ENCODE assay signal across 23 mouse cellular contexts in genomic region chr6:101352626-101353025, GRCm38 (mm10). TPM values are rescaled to one million over a fixed set of nuclear protein-coding genes. Genes with fewer than 3 reads are reported as not detected.
A peak's percentile ranks its signal among the peaks of the same experiment; 100 is the strongest.
DNase-seq lines count a peak whose midpoint lies in the region; ATAC-seq and TF ChIP-seq lines count a peak whose summit lies in the region.
"Had no signal": no experiment of that assay in that cellular context is flagged by ENCODE, and none has a peak within 500 bp of the region (broad histone marks: within the 10 kb centered on the region; RNA-seq: fewer than 3 reads in every experiment).

No protein-coding gene starts in this region.

- peaks cover 2% of the 10 kb centered on the region; the same call in 1 of the 2 replicates for H3K36me3 ChIP-seq in heart, embryonic 13.5 days
- peaks cover 8% of the 10 kb centered on the region; the same call in 1 of the 2 replicates for H3K36me3 ChIP-seq in intestine, embryonic 14.5 days (ENCODE audit: control insufficient read depth, insufficient read depth, low read length)
- no peaks in the 10 kb centered on the region; the same call in 1 of the 2 replicates for H3K36me3 ChIP-seq in intestine, postnatal 0 days (ENCODE audit: control insufficient read depth, insufficient read depth)
- H3K36me3 ChIP-seq: G1E had no signal

- no peaks in the 10 kb centered on the region for H3K27me3 ChIP-seq in heart, embryonic 13.5 days (replicated peaks)
- no peaks in the 10 kb centered on the region for H3K27me3 ChIP-seq in intestine, embryonic 14.5 days (replicated peaks; ENCODE audit: control insufficient read depth, insufficient read depth, low read length)
- H3K27me3 ChIP-seq in intestine, postnatal 0 days (replicated peaks; ENCODE audit: control insufficient read depth, insufficient read depth, low read length) = no peaks in the 10 kb centered on the region

- WGBS in heart, embryonic 13.5 days = 72% methylated on average over 10 of the region's 10 CpGs
- WGBS in intestine, embryonic 14.5 days = 52% methylated on average over 10 of the region's 10 CpGs
- 69% methylated on average over 10 of the region's 10 CpGs for WGBS in intestine, postnatal 0 days

- TF ChIP-seq CTCF in intestine, postnatal 0 days (IDR thresholded peaks at IDR 0.05; ENCODE audit: low read depth) = no peak
- TF ChIP-seq CTCF in brain, embryonic 14.5 days (IDR thresholded peaks at IDR 0.05; ENCODE audit: borderline replicate concordance, extremely low read depth, insufficient read depth, insufficient read length) = no peak

- no peaks in the 10 kb centered on the region for H3K9me3 ChIP-seq in heart, embryonic 13.5 days
- no peaks in the 10 kb centered on the region for H3K9me3 ChIP-seq in intestine, embryonic 14.5 days (ENCODE audit: control insufficient read depth, low read length)
- H3K9me3 ChIP-seq in intestine, postnatal 0 days (ENCODE audit: control insufficient read depth) = no peaks in the 10 kb centered on the region

- H3K4me1 ChIP-seq in heart, embryonic 13.5 days = peaks cover 76% of the 10 kb centered on the region
- peaks cover 42% of the 10 kb centered on the region for H3K4me1 ChIP-seq in intestine, embryonic 14.5 days (replicated peaks; ENCODE audit: control insufficient read depth, insufficient read depth, low read length)
- no peaks in the 10 kb centered on the region for H3K4me1 ChIP-seq in intestine, postnatal 0 days (replicated peaks; ENCODE audit: control insufficient read depth, insufficient read depth, low read length)

- no peak overlapping the region for H3K4me2 ChIP-seq in heart, embryonic 13.5 days
- no peak overlapping the region for H3K4me2 ChIP-seq in intestine, embryonic 14.5 days (ENCODE audit: low read length)
- no peak overlapping the region for H3K4me2 ChIP-seq in intestine, postnatal 0 days (replicated peaks; ENCODE audit: low read depth)
- H3K4me2 ChIP-seq: hindbrain, embryonic 14.5 days had no signal

- no peak overlapping the region for H3K4me3 ChIP-seq in heart, embryonic 13.5 days
- no peak overlapping the region for H3K4me3 ChIP-seq in intestine, embryonic 14.5 days (ENCODE audit: low read depth, low read length)
- H3K4me3 ChIP-seq in intestine, postnatal 0 days (ENCODE audit: low read depth, low read length) = no peak overlapping the region
- H3K4me3 ChIP-seq: layer of hippocampus, adult 2 months had no signal

- TF ChIP-seq POLR2A in brain, embryonic 14.5 days (IDR thresholded peaks at IDR 0.05; ENCODE audit: borderline replicate concordance, extremely low read depth, insufficient read depth, insufficient read length, poor library complexity, severe bottlenecking) = no peak

- no peak for DNase-seq in heart, adult 8-10 months (ENCODE audit: low spot score)
- DNase-seq in intestine, embryonic 14.5 days (ENCODE audit: low spot score) = no peak
- DNase-seq in brain, embryonic 14.5 days (ENCODE audit: low read depth) = peak; percentile 44
- peak; percentile 49 for DNase-seq in lung, postnatal 36 days
- no peak for DNase-seq in cerebellum, postnatal 36 days
- no peak for DNase-seq in cerebellum, postnatal 25 days
- DNase-seq: adrenal gland, postnatal 25 days; cerebellum, adult 18-20 months; gastrocnemius, postnatal 25 days; kidney, adult 18-20 months; left cerebral cortex, postnatal 4 days; liver; right cerebral cortex, postnatal 14 days; thymus, postnatal 14 days had no signal

- ATAC-seq in heart, embryonic 13.5 days (ENCODE audit: extremely low read depth, insufficient number of reproducible peaks, low FRiP score, low TSS enrichment) = no peak
- no peak for ATAC-seq in intestine, embryonic 14.5 days (replicated peaks; ENCODE audit: low FRiP score, low TSS enrichment, low read depth)
- no peak for ATAC-seq in intestine, postnatal 0 days
- ATAC-seq: forebrain, embryonic 14.5 days had no signal

- 0 out of 2 replicates have a peak overlapping the region, but pooled peaks have one; percentile 7 for H3K9ac ChIP-seq in heart, embryonic 13.5 days
- H3K9ac ChIP-seq in intestine, embryonic 14.5 days (ENCODE audit: low read length) = no peak overlapping the region
- H3K9ac ChIP-seq in intestine, postnatal 0 days (ENCODE audit: low read depth, low read length) = no peak overlapping the region
- H3K9ac ChIP-seq: hindbrain, embryonic 14.5 days had no signal

- H3K27ac ChIP-seq in heart, embryonic 13.5 days (replicated peaks) = peak overlapping the region; percentile 87
- H3K27ac ChIP-seq in intestine, embryonic 14.5 days (ENCODE audit: low read depth) = 0 out of 2 replicates have a peak overlapping the region, but pooled peaks have one; percentile 18
- H3K27ac ChIP-seq in intestine, postnatal 0 days (ENCODE audit: low read depth, low read length) = no peak overlapping the region
- H3K27ac ChIP-seq: hindbrain, embryonic 14.5 days; kidney, postnatal 0 days; layer of hippocampus, adult 2 months had no signal

RNA-seq across cellular contexts. Expression of gene Pdzrn3, which starts 25.1 kb away (rescaled TPM):
- polyA plus RNA-seq in heart, embryonic 13.5 days (2015; fragmentation: Nextera tagmentation; extraction: Ambion mirVana) = 9.7 and 9.8 TPM in 2 replicates
- total RNA-seq in heart, adult 8-10 months (2022) = 10 to 100 TPM; 25.9 to 30.4 (median 28.3) TPM
- polyA plus RNA-seq in intestine, embryonic 14.5 days (2014; fragmentation: Nextera tagmentation; extraction: Ambion mirVana) = 16.5 and 19.0 TPM in 2 replicates
- 5.3 and 5.5 TPM in 2 replicates for polyA plus RNA-seq in intestine, postnatal 0 days (2015; fragmentation: Nextera tagmentation; extraction: Ambion mirVana)
- 27.6 and 40.4 TPM in 2 replicates for polyA plus RNA-seq in brain, embryonic 14.5 days (2012; rRNA removed)
- total RNA-seq: megakaryocyte-erythroid progenitor cell, adult 5-6 weeks; neutrophil, adult 5-6 weeks had no signal
- polyA plus RNA-seq: G1E had no signal

Comparison
In these comparisons a context has a peak if more than half of its experiments do, and no peak if none do; other contexts are left out.
1. DNase-seq: peak in brain, embryonic 14.5 days (single experiment) and lung, postnatal 36 days (single experiment); none in heart, adult 8-10 months (single experiment), intestine, embryonic 14.5 days (single experiment), cerebellum, postnatal 36 days (0 of 2) and cerebellum, postnatal 25 days (0 of 2).